Mouse (Mus musculus): ENCODE measurements around the gene Klf12. TPM values are rescaled to one million over a fixed set of nuclear protein-coding genes. Genes with fewer than 3 reads are reported as not detected.

Gene Klf12
- total RNA-seq, 2 experiments from 2014 or later = 40.2 to 41.2 TPM

GRCm38 (mm10) chr14:99850350-99850749 lies 434.1 kb downstream of the Klf12 start:
- no peak for DNase-seq (ENCODE audit: extremely low spot score in 1 of 2, low spot score in 2 of 2)
- intact Hi-C loops (cut with DNase I) = no loop called here

DNA sequence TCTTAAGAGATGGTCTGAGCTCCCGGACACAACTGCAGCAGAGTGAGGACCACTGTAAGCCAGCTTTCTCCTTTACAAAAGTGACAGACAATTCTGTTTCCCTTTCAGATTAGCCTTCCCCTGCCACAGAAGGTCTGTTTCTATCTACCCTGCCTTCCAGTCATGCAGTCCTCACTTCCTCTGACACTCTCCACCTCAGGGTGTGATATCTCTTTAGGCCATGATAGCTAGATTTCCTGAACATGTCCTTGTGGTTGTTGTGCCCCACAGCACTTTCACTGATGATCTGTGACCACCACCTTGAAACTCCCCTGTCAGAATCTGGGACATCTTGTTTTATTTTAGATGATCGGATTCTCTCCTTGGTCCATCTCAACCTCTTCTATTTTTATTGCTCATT lies 437.0 kb downstream of the Klf12 start:
- no peak for DNase-seq (ENCODE audit: extremely low spot score in 1 of 2, low spot score in 2 of 2)
- intact Hi-C loops (cut with DNase I) = no loop called here

GRCm38 (mm10) chr14:99826713-99827112 lies 457.8 kb downstream of the Klf12 start:
- no peak for DNase-seq (ENCODE audit: extremely low spot score in 1 of 2, low spot score in 2 of 2)
- intact Hi-C loops (cut with DNase I) = no loop called here
